Comparison of ENCODE assay signal across 10 mouse cellular contexts in genomic region chr10:76622411-76622810, GRCm38 (mm10). TPM values are rescaled to one million over a fixed set of nuclear protein-coding genes. Genes with fewer than 3 reads are reported as not detected.
DNase-seq lines count a peak whose midpoint lies in the region; ATAC-seq lines count a peak whose summit lies in the region.
"Had no signal": no experiment of that assay in that cellular context is flagged by ENCODE, and none has a peak within 500 bp of the region (broad histone marks: within the 10 kb centered on the region; RNA-seq: fewer than 3 reads in every experiment).

No protein-coding gene starts in this region.

- no peak for DNase-seq in heart, postnatal 10 days
- DNase-seq in cerebellum, adult 11 months = no peak
- DNase-seq: right cerebral cortex, adult 18-20 months had no signal

- peak overlapping the region; percentile 71 for H3K4me2 ChIP-seq in heart, embryonic 13.5 days
- H3K4me2 ChIP-seq in midbrain, embryonic 13.5 days (replicated peaks) = peak overlapping the region; percentile 65; the same call in 1 of the 2 replicates
- no peak overlapping the region for H3K4me2 ChIP-seq in midbrain, embryonic 15.5 days
- peak overlapping the region; percentile 71 for H3K4me2 ChIP-seq in limb, embryonic 13.5 days (replicated peaks)
- peak overlapping the region; percentile 71 for H3K4me2 ChIP-seq in stomach, embryonic 16.5 days (ENCODE audit: low read depth, low read length)

- WGBS in heart, embryonic 13.5 days = 71% methylated on average over 4 of the region's 4 CpGs
- WGBS in midbrain, embryonic 13.5 days = 87% methylated on average over 4 of the region's 4 CpGs
- 81% methylated on average over 4 of the region's 4 CpGs for WGBS in midbrain, embryonic 15.5 days
- WGBS in limb, embryonic 13.5 days = 66% methylated on average over 4 of the region's 4 CpGs
- WGBS in stomach, embryonic 16.5 days = 61% methylated on average over 4 of the region's 4 CpGs

- peaks cover 2% of the 10 kb centered on the region; the same call in 1 of the 2 replicates for H3K36me3 ChIP-seq in heart, embryonic 13.5 days
- no peaks in the 10 kb centered on the region for H3K36me3 ChIP-seq in midbrain, embryonic 13.5 days
- no peaks in the 10 kb centered on the region for H3K36me3 ChIP-seq in midbrain, embryonic 15.5 days (replicated peaks)
- no peaks in the 10 kb centered on the region; the same call in 1 of the 2 replicates for H3K36me3 ChIP-seq in limb, embryonic 13.5 days
- H3K36me3 ChIP-seq in stomach, embryonic 16.5 days (ENCODE audit: control insufficient read depth, insufficient read depth, low read length) = no peaks in the 10 kb centered on the region

- intact Hi-C loops in heart, postnatal 10 days (cut with DNase I) = loop anchor here (2.0 kb wide), 2 partner anchors 72 to 112 kb away; no protein-coding TSS in a partner anchor

- peaks cover 29% of the 10 kb centered on the region for H3K4me1 ChIP-seq in heart, embryonic 13.5 days
- peaks cover 8% of the 10 kb centered on the region for H3K4me1 ChIP-seq in midbrain, embryonic 13.5 days (replicated peaks)
- H3K4me1 ChIP-seq in midbrain, embryonic 15.5 days = 0 out of 2 replicates have a peak, but pooled peaks cover 4% of the 10 kb centered on the region
- H3K4me1 ChIP-seq in limb, embryonic 13.5 days = peaks cover 29% of the 10 kb centered on the region
- peaks cover 15% of the 10 kb centered on the region for H3K4me1 ChIP-seq in stomach, embryonic 16.5 days (ENCODE audit: control insufficient read depth, insufficient read depth, low read length)

- peak overlapping the region; percentile 85 for H3K9ac ChIP-seq in heart, embryonic 13.5 days
- H3K9ac ChIP-seq in midbrain, embryonic 13.5 days (replicated peaks) = no peak overlapping the region
- no peak overlapping the region for H3K9ac ChIP-seq in midbrain, embryonic 15.5 days
- H3K9ac ChIP-seq in limb, embryonic 13.5 days = peak overlapping the region; percentile 82
- peak overlapping the region; percentile 88 for H3K9ac ChIP-seq in stomach, embryonic 16.5 days (ENCODE audit: low read length)

- peak overlapping the region; percentile 60 for H3K4me3 ChIP-seq in heart, embryonic 13.5 days
- no peak overlapping the region for H3K4me3 ChIP-seq in midbrain, embryonic 13.5 days (replicated peaks)
- H3K4me3 ChIP-seq in midbrain, embryonic 15.5 days = no peak overlapping the region
- peak overlapping the region; percentile 61 for H3K4me3 ChIP-seq in limb, embryonic 13.5 days
- H3K4me3 ChIP-seq in stomach, embryonic 16.5 days (replicated peaks; ENCODE audit: low read length) = peak overlapping the region; percentile 67

- H3K27me3 ChIP-seq in heart, embryonic 13.5 days (replicated peaks) = no peaks in the 10 kb centered on the region
- H3K27me3 ChIP-seq in midbrain, embryonic 13.5 days = no peaks in the 10 kb centered on the region; the same call in 1 of the 2 replicates
- no peaks in the 10 kb centered on the region for H3K27me3 ChIP-seq in midbrain, embryonic 15.5 days (replicated peaks)
- no peaks in the 10 kb centered on the region for H3K27me3 ChIP-seq in limb, embryonic 13.5 days
- no peaks in the 10 kb centered on the region for H3K27me3 ChIP-seq in stomach, embryonic 16.5 days (ENCODE audit: control insufficient read depth, insufficient read depth, low read length)

- no peak for ATAC-seq in heart, embryonic 13.5 days (ENCODE audit: extremely low read depth, insufficient number of reproducible peaks, low FRiP score, low TSS enrichment)
- no peak for ATAC-seq in midbrain, embryonic 13.5 days
- no peak for ATAC-seq in midbrain, embryonic 15.5 days (replicated peaks)
- no peak for ATAC-seq in limb, embryonic 13.5 days (ENCODE audit: low FRiP score, low read depth)
- ATAC-seq in stomach, embryonic 16.5 days (ENCODE audit: insufficient read depth, low FRiP score) = no peak
- ATAC-seq in cerebellum, adult (ENCODE audit: insufficient number of reproducible peaks, low FRiP score, low TSS enrichment) = no peak

- H3K9me3 ChIP-seq in heart, embryonic 13.5 days = no peaks in the 10 kb centered on the region
- H3K9me3 ChIP-seq in midbrain, embryonic 13.5 days = no peaks in the 10 kb centered on the region
- no peaks in the 10 kb centered on the region for H3K9me3 ChIP-seq in midbrain, embryonic 15.5 days
- no peaks in the 10 kb centered on the region for H3K9me3 ChIP-seq in limb, embryonic 13.5 days
- no peaks in the 10 kb centered on the region for H3K9me3 ChIP-seq in stomach, embryonic 16.5 days (replicated peaks; ENCODE audit: control insufficient read depth, low read length)

- H3K27ac ChIP-seq in heart, embryonic 13.5 days (replicated peaks) = no peak overlapping the region
- H3K27ac ChIP-seq in midbrain, embryonic 13.5 days = no peak overlapping the region
- no peak overlapping the region for H3K27ac ChIP-seq in midbrain, embryonic 15.5 days
- H3K27ac ChIP-seq in limb, embryonic 13.5 days = peak overlapping the region; percentile 58
- H3K27ac ChIP-seq in stomach, embryonic 16.5 days (ENCODE audit: low read length) = peak overlapping the region; percentile 79

RNA-seq across cellular contexts. Expression of gene Col6a2, which starts 1.0 kb away (rescaled TPM):
- polyA plus RNA-seq in heart, embryonic 13.5 days (2015; fragmentation: Nextera tagmentation; extraction: Ambion mirVana) = 47.1 and 51.6 TPM in 2 replicates
- 100 to 1,000 TPM; 224 to 241 TPM for total RNA-seq in heart, postnatal 10 days (2021)
- polyA plus RNA-seq in midbrain, embryonic 13.5 days (2015; fragmentation: Nextera tagmentation; extraction: Ambion mirVana) = 9.5 and 12.5 TPM in 2 replicates
- 17.0 and 19.1 TPM in 2 replicates for polyA plus RNA-seq in midbrain, embryonic 15.5 days (2015; fragmentation: Nextera tagmentation; extraction: Ambion mirVana)
- 126 and 128 TPM in 2 replicates for polyA plus RNA-seq in limb, embryonic 13.5 days (2015; fragmentation: Nextera tagmentation; extraction: Ambion mirVana)
- polyA plus RNA-seq in stomach, embryonic 16.5 days (2015; fragmentation: Nextera tagmentation; extraction: Ambion mirVana) = 263 and 287 TPM in 2 replicates

RNA-seq across cellular contexts. Expression of gene Ftcd, which starts 47.0 kb away (rescaled TPM):
- 3.0 and 3.6 TPM in 2 replicates for polyA plus RNA-seq in heart, embryonic 13.5 days (2015; fragmentation: Nextera tagmentation; extraction: Ambion mirVana)
- total RNA-seq in heart, postnatal 10 days (2021) = under 1 TPM in 1 of 2 experiments, not detected in 1; 0.45 TPM
- polyA plus RNA-seq in midbrain, embryonic 13.5 days (2015; fragmentation: Nextera tagmentation; extraction: Ambion mirVana) = 0.15 TPM in 1 of 2 replicates, not detected in the other
- 0.08 TPM in 1 of 2 replicates, not detected in the other for polyA plus RNA-seq in midbrain, embryonic 15.5 days (2015; fragmentation: Nextera tagmentation; extraction: Ambion mirVana)
- 0.09 and 0.17 TPM in 2 replicates for polyA plus RNA-seq in limb, embryonic 13.5 days (2015; fragmentation: Nextera tagmentation; extraction: Ambion mirVana)
- 1.8 and 2.4 TPM in 2 replicates for polyA plus RNA-seq in stomach, embryonic 16.5 days (2015; fragmentation: Nextera tagmentation; extraction: Ambion mirVana)
- total RNA-seq: layer of hippocampus, postnatal 10 days had no signal

Comparison
In these comparisons a context has a peak if more than half of its experiments do, and no peak if none do; other contexts are left out.
1. H3K27ac ChIP-seq: peak in limb, embryonic 13.5 days (single experiment) and stomach, embryonic 16.5 days (single experiment); none in heart, embryonic 13.5 days (single experiment), midbrain, embryonic 13.5 days (single experiment) and midbrain, embryonic 15.5 days (single experiment).
2. H3K4me3 ChIP-seq: peak in heart, embryonic 13.5 days (single experiment), limb, embryonic 13.5 days (single experiment) and stomach, embryonic 16.5 days (single experiment); none in midbrain, embryonic 13.5 days (single experiment) and midbrain, embryonic 15.5 days (single experiment).
3. H3K9ac ChIP-seq: peak in heart, embryonic 13.5 days (single experiment), limb, embryonic 13.5 days (single experiment) and stomach, embryonic 16.5 days (single experiment); none in midbrain, embryonic 13.5 days (single experiment) and midbrain, embryonic 15.5 days (single experiment).